Comparison of ENCODE assay signal across 8 mouse cellular contexts in the genomic region with DNA sequence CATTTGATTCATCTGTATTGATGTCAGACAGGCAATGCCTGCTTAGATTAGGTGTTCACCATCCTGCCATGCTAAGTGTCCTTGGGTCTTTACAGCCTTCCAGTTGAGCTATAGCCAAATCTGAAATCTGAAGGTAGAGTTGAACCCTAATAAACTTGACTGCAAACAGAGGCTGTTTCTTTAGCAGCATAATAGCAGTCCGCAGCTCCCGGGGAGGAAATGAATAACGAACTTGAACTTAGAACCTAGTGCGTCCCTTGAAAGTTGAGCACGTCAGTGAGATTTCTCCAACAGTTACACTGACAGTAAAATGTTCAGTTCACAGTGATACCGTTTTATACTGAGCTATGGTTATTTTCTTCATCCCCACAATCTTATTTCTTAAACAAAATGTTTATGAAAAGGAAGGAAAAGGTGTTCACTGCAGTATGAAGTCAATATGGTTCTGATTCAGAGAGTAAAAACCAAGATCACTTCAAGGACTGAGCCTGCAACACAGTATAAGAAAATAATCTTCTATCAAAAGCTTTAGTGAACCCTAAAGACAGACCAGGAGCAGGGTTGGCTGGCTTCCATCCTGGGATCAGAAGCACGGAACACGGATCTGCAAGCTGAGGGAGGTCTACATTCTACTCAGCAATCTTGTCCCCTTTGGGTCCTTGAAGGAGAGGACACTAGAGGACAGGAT.
DNase-seq lines count a peak whose midpoint lies in the region; ATAC-seq lines count a peak whose summit lies in the region.

No protein-coding gene starts in this region.

- peaks cover 21% of the 10 kb centered on the region for H3K4me1 ChIP-seq in neural tube, embryonic 11.5 days (ENCODE audit: control insufficient read depth, insufficient read depth, low read length)
- peaks cover 17% of the 10 kb centered on the region for H3K4me1 ChIP-seq in forebrain, embryonic 11.5 days (replicated peaks; ENCODE audit: control insufficient read depth, insufficient read depth, low read length)
- H3K4me1 ChIP-seq in intestine, embryonic 15.5 days (replicated peaks), result peaks cover 16% of the 10 kb centered on the region

- H3K9ac ChIP-seq in neural tube, embryonic 11.5 days (ENCODE audit: low read length), result peak overlapping the region; percentile 20
- peak overlapping the region; percentile 44; the same call in 1 of the 2 replicates for H3K9ac ChIP-seq in forebrain, embryonic 11.5 days (ENCODE audit: low read length)
- H3K9ac ChIP-seq in intestine, embryonic 15.5 days, result peak overlapping the region; percentile 49

- peak overlapping the region; percentile 45 for H3K4me2 ChIP-seq in neural tube, embryonic 11.5 days (ENCODE audit: low read depth)
- H3K4me2 ChIP-seq in forebrain, embryonic 11.5 days (ENCODE audit: low read depth, low read length, severe bottlenecking), result peak overlapping the region; percentile 38; the same call in 1 of the 2 replicates
- H3K4me2 ChIP-seq in intestine, embryonic 15.5 days (replicated peaks), result peak overlapping the region; percentile 69

- ATAC-seq in neural tube, embryonic 11.5 days (ENCODE audit: insufficient read depth, low FRiP score, low TSS enrichment), result no peak; the same call in 1 of the 2 replicates
- ATAC-seq in forebrain, embryonic 11.5 days (replicated peaks; ENCODE audit: low FRiP score), result peak; percentile 73; the same call in 1 of the 2 replicates
- peak; percentile 80 for ATAC-seq in intestine, embryonic 15.5 days

- DNase-seq in neural tube, embryonic 11.5 days (ENCODE audit: low spot score), result no peak
- DNase-seq in neural tube, embryonic 10.5 days (ENCODE audit: extremely low spot score, low spot score), result no peak
- no peak for DNase-seq in forebrain, embryonic 11.5 days (ENCODE audit: low spot score)
- DNase-seq in lung, postnatal 36 days, result peak; percentile 23
- DNase-seq in thymus, postnatal 25 days, result peak; percentile 57
- DNase-seq in urinary bladder, postnatal 10 days (ENCODE audit: low spot score), result no peak
- no peak for DNase-seq in spleen, postnatal 4 days (ENCODE audit: low spot score in 2 of 2)

- 0 out of 2 replicates have a peak overlapping the region, but pooled peaks have one; percentile 12 for H3K4me3 ChIP-seq in neural tube, embryonic 11.5 days (ENCODE audit: low read depth, low read length)
- H3K4me3 ChIP-seq in forebrain, embryonic 11.5 days (ENCODE audit: low read depth, low read length), result no peak overlapping the region; the same call in 1 of the 2 replicates
- peak overlapping the region; percentile 30 for H3K4me3 ChIP-seq in intestine, embryonic 15.5 days (replicated peaks)

- peak overlapping the region; percentile 73; the same call in 1 of the 2 replicates for H3K27ac ChIP-seq in neural tube, embryonic 11.5 days (ENCODE audit: low read depth, low read length)
- peak overlapping the region; percentile 91 for H3K27ac ChIP-seq in forebrain, embryonic 11.5 days (ENCODE audit: low read depth, low read length)
- peak overlapping the region; percentile 95 for H3K27ac ChIP-seq in intestine, embryonic 15.5 days

- no peaks in the 10 kb centered on the region for H3K36me3 ChIP-seq in neural tube, embryonic 11.5 days (ENCODE audit: control insufficient read depth, insufficient read depth, low read length)
- H3K36me3 ChIP-seq in forebrain, embryonic 11.5 days (ENCODE audit: control insufficient read depth, insufficient read depth, low read length), result no peaks in the 10 kb centered on the region
- no peaks in the 10 kb centered on the region for H3K36me3 ChIP-seq in intestine, embryonic 15.5 days

- H3K27me3 ChIP-seq in neural tube, embryonic 11.5 days (ENCODE audit: control insufficient read depth, insufficient read depth, low read length), result no peaks in the 10 kb centered on the region
- H3K27me3 ChIP-seq in forebrain, embryonic 11.5 days (ENCODE audit: control insufficient read depth, insufficient read depth, low read length), result no peaks in the 10 kb centered on the region
- H3K27me3 ChIP-seq in intestine, embryonic 15.5 days (replicated peaks), result no peaks in the 10 kb centered on the region

- 29% methylated on average over 8 of the region's 8 CpGs for WGBS in neural tube, embryonic 11.5 days
- WGBS in forebrain, embryonic 11.5 days, result 10% methylated on average over 8 of the region's 8 CpGs
- 5% methylated on average over 8 of the region's 8 CpGs for WGBS in intestine, embryonic 15.5 days

- H3K9me3 ChIP-seq in neural tube, embryonic 11.5 days (ENCODE audit: control insufficient read depth, low read length), result no peaks in the 10 kb centered on the region
- H3K9me3 ChIP-seq in forebrain, embryonic 11.5 days (ENCODE audit: control insufficient read depth, low read length), result no peaks in the 10 kb centered on the region
- H3K9me3 ChIP-seq in intestine, embryonic 15.5 days, result no peaks in the 10 kb centered on the region

Comparison
In these comparisons a context has a peak if more than half of its experiments do, and no peak if none do; other contexts are left out.
1. DNase-seq: peak in lung, postnatal 36 days (single experiment) and thymus, postnatal 25 days (single experiment); none in neural tube, embryonic 11.5 days (single experiment), neural tube, embryonic 10.5 days (single experiment), forebrain, embryonic 11.5 days (single experiment), urinary bladder, postnatal 10 days (single experiment) and spleen, postnatal 4 days (0 of 2).
2. Peak in every context shown above with its lines, with median percentiles within 50 percentile points of each other: H3K27ac ChIP-seq, H3K4me2 ChIP-seq and H3K9ac ChIP-seq.